Mouse (Mus musculus): Measurements from ENCODE around the gene Pprc1.

GRCm38 (mm10) chr19:46037925-46038850, 6.5 kb upstream of the Pprc1 start:
- TF ChIP-seq POLR2A (IDR thresholded peaks at IDR 0.05; ENCODE audit: insufficient read depth, low read depth, low read length) (no peak), CTCF (IDR thresholded peaks at IDR 0.05; ENCODE audit: insufficient read depth, low read depth, low read length) (no peak)
